Mouse (Mus musculus): ENCODE data around the gene Cpeb3.

GRCm38 (mm10) chr19:37074276-37074675, 134.1 kb downstream of the Cpeb3 start:
- TF ChIP-seq CTCF (IDR thresholded peaks at IDR 0.05; ENCODE audit: low read depth, low read length): no peak
- TF ChIP-seq GATA1 (IDR thresholded peaks at IDR 0.05; ENCODE audit: borderline replicate concordance, low read length): no peak
- no peak for TF ChIP-seq TAL1 (conservative IDR thresholded peaks at IDR 0.05; ENCODE audit: low read depth, low read length)
- TF ChIP-seq POLR2AphosphoS5 (IDR thresholded peaks at IDR 0.05; ENCODE audit: insufficient replicate concordance, low read depth, low read length): no peak
- TF ChIP-seq GATA2 (IDR thresholded peaks at IDR 0.05; ENCODE audit: borderline replicate concordance, low read depth, low read length): no peak
